Mouse (Mus musculus) forebrain, embryonic 16.5 days (tissue): Measurements from ENCODE around the gene Rab30. TPM values are rescaled to one million over a fixed set of nuclear protein-coding genes. Genes with fewer than 3 reads are reported as not detected.

Source experiments
- ATAC-seq: fragments of 200-750 bp; cut with Nextera tagmentation; 2 replicates; pipeline ENCODE4 v1.8.0; 2017; ENCODE audit warnings: mild to moderate bottlenecking, moderate library complexity
- H3K27ac ChIP-seq: fragments of 300-500 bp; sonication (generic); 2 replicates; pipeline ENCODE4 v1.5.1; 2014; ENCODE audit warnings: low read length, control low read depth
- H3K27me3 ChIP-seq: fragments of 300-500 bp; sonication (generic); replicated peaks from 2 replicates; pipeline ENCODE4 v1.6.1; 2014; ENCODE audit warnings: low read length; ENCODE audit not compliant: control insufficient read depth, insufficient read depth
- H3K36me3 ChIP-seq: fragments of 300-500 bp; sonication (generic); 2 replicates; pipeline ENCODE4 v1.6.1; 2014; ENCODE audit not compliant: control insufficient read depth, insufficient read depth
- H3K4me1 ChIP-seq: fragments of 300-500 bp; sonication (generic); replicated peaks from 2 replicates; pipeline ENCODE4 v1.6.1; 2014; ENCODE audit warnings: low read length; ENCODE audit not compliant: control insufficient read depth, insufficient read depth
- H3K4me2 ChIP-seq: fragments of 300-500 bp; sonication (generic); 2 replicates; pipeline ENCODE4 v1.6.1; 2014; ENCODE audit warnings: mild to moderate bottlenecking, low read length, control low read depth
- H3K4me3 ChIP-seq: fragments of 300-500 bp; sonication (generic); replicated peaks from 2 replicates; pipeline ENCODE4 v1.5.1; 2014; ENCODE audit warnings: mild to moderate bottlenecking, low read length, control low read depth
- H3K9ac ChIP-seq: fragments of 300-500 bp; sonication (generic); replicated peaks from 2 replicates; pipeline ENCODE4 v1.6.1; 2014; ENCODE audit warnings: low read depth, low read length, control low read depth
- H3K9me3 ChIP-seq: fragments of 300-500 bp; sonication (generic); 2 replicates; pipeline ENCODE4 v1.6.1; 2016; ENCODE audit warnings: low read length; ENCODE audit not compliant: control insufficient read depth
- WGBS: fragments of 180-500 bp; shearing (Covaris S2); extraction: QIAGEN DNeasy Blood & Tissue Kit; methylation state at CpG from one replicate; pipeline ENCODE4 v1.1.7; 2014; 5-methylcytosine and 5-hydroxymethylcytosine counted together
- polyA plus RNA-seq: library from polyadenylated mRNA; unstranded; fragments of >200 nt; fragmentation: Nextera tagmentation; extraction: Ambion mirVana; gene quantifications from 2 replicates; pipeline ENCODE4 v1.2.1, GENCODE M21; 2015

Gene Rab30
- polyA plus RNA-seq, 1 experiment from 2014 or later = 20.1 TPM

DNA sequence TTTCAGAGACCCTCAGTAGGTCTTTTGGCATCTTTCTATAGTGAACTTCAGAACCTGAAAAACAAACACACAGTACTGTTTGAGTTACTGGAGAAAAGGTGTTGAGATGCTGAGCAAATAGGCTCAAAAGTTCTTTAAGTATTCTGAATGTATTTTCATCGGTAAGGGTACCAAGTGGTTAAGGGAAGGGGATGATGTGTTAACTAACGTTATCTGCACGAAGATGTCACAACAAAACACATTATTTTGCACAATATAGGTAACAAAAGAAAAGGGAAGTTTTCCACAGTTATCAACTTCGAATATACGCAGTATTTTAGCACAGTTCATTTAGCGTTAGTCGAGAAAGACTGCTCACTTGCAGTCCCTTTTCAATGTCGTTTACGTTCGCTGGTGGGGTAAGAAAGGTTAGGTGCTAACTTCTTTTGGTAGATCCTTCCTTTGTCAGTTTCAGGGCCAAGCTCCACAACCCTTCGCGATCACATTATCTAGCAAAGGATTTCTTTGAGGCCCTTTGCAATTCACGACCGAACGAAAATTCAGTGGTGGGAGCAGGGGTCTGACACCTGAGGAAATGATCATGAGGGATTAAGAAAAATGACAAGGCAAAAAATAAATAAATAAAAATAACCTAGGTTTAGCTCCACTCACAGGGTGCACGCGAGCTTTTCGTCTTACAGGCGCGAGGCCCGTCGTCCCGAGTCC is 840 bp upstream of the Rab30 start:
- no peaks in the 10 kb centered on the region for H3K27me3 ChIP-seq
- WGBS = 1% methylated on average over 23 of the region's 23 CpGs
- H3K4me3 ChIP-seq = peak overlapping the region; percentile 95
- no peak for ATAC-seq
- H3K9ac ChIP-seq = peak overlapping the region; percentile 99
- peak overlapping the region; percentile 95 for H3K27ac ChIP-seq
- H3K9me3 ChIP-seq = no peaks in the 10 kb centered on the region
- peak overlapping the region; percentile 95 for H3K4me2 ChIP-seq
- peaks cover 29% of the 10 kb centered on the region for H3K4me1 ChIP-seq
- H3K36me3 ChIP-seq = no peaks in the 10 kb centered on the region

DNA sequence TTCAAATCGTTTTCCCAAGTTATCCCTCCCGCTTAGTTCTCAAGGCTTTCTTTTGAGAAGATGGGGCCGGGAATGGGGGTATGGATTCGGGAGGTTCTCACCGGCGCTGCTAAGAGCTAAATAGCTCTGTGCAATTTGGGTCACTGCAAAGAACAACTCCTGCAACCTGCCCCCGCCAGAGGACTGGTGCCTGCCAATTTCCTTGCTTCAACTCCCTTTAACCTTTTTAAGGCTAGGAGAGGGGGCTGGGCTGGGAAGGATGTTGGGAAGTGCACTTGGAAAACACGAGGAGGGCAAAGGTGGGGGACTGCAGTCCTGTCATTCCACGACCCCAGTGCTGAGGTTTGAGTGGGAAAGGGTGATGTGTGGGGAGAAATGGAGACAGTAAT is 452 bp downstream of the Rab30 start:
- Histone ChIP-seq H3K9ac (peak overlapping the region; percentile 99), H3K4me3 (peak overlapping the region; percentile 95), H3K9me3 (no peaks in the 10 kb centered on the region), H3K36me3 (no peaks in the 10 kb centered on the region), H3K27ac (peak overlapping the region; percentile 95), H3K27me3 (no peaks in the 10 kb centered on the region), H3K4me2 (peak overlapping the region; percentile 87), H3K4me1 (peaks cover 29% of the 10 kb centered on the region)
- peak; percentile 32 for ATAC-seq
- WGBS = under 1% methylated on average over 9 of the region's 9 CpGs

DNA sequence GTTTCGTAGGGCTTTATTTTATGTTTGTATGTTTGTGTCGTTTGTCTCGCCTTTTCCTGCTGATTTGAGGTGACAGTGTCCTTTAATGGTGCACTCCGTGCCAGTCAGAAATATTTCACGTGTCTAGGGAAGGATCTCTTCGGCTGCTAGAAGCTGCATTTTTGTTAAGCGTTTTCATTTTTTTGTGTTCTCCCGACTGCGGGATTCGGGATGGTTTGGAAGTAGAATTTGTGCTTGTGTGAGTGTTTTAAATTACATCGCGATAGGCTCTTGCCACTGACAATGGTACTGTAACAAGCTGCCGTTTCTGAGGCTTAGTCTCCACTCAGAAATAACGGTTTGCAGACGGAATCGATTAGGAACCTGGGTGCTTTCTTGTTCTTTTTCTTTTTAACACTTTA is 938 bp downstream of the Rab30 start:
- H3K9ac ChIP-seq = peak overlapping the region; percentile 99
- no peak for ATAC-seq
- H3K4me2 ChIP-seq = peak overlapping the region; percentile 87
- H3K9me3 ChIP-seq = no peaks in the 10 kb centered on the region
- 0% methylated on average over 16 of the region's 16 CpGs for WGBS
- no peaks in the 10 kb centered on the region for H3K36me3 ChIP-seq
- no peak overlapping the region; the same call in 1 of the 2 replicates for H3K27ac ChIP-seq
- H3K27me3 ChIP-seq = no peaks in the 10 kb centered on the region
- peaks cover 29% of the 10 kb centered on the region for H3K4me1 ChIP-seq
- H3K4me3 ChIP-seq = peak overlapping the region; percentile 95

DNA sequence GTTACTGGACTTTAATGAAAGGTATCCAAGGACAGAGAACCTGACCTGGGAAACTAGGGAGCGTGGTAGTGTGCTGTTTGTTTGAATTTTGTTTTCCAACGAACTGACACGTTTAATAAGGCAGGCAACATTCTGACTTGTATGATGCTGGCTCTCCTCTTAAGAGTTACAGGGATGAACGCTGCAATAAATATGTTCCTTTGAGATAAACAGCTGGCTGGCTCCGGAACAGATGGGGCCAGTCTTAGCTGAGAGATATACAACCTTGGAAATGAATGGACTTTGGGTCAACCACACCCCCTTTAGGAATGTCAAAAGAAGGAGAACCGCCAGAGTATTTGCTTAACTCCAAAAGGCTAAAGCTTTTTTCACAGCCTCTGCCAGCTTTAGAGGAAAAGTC is 1.4 kb downstream of the Rab30 start:
- Histone ChIP-seq H3K9ac (peak overlapping the region; percentile 99), H3K4me3 (peak overlapping the region; percentile 95), H3K4me2 (peak overlapping the region; percentile 87), H3K9me3 (no peaks in the 10 kb centered on the region), H3K27me3 (no peaks in the 10 kb centered on the region), H3K36me3 (no peaks in the 10 kb centered on the region), H3K27ac (no peak overlapping the region), H3K4me1 (peaks cover 29% of the 10 kb centered on the region)
- under 1% methylated on average over 6 of the region's 6 CpGs for WGBS
- ATAC-seq = no peak

DNA sequence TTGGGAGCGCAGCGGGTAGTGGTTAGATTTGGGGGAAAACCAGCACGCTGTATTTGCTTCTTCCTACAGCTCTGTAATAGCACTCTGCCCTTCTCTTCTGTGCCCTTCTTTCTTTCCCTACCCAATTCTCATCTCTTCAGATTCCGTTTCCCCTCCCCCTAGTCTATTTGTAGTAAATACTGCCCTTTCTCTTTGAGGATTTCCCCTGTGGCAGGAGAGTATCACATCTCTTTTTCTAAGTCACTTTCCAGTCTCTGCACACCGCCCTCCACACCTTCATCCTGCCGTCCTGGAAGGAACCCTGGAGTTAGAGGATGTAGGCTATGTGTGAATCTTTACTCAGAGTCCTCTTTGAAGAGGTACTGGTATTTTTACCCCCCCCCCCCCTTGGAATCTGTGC is 1.9 kb downstream of the Rab30 start:
- H3K36me3 ChIP-seq = no peaks in the 10 kb centered on the region
- H3K4me1 ChIP-seq = peaks cover 24% of the 10 kb centered on the region
- WGBS = 7% methylated on average over 6 of the region's 6 CpGs
- H3K4me3 ChIP-seq = peak overlapping the region; percentile 95
- peak overlapping the region; percentile 99; the same call in 1 of the 2 replicates for H3K9ac ChIP-seq
- ATAC-seq = no peak
- no peaks in the 10 kb centered on the region for H3K9me3 ChIP-seq
- H3K27me3 ChIP-seq = no peaks in the 10 kb centered on the region
- no peak overlapping the region for H3K27ac ChIP-seq
- H3K4me2 ChIP-seq = peak overlapping the region; percentile 87

DNA sequence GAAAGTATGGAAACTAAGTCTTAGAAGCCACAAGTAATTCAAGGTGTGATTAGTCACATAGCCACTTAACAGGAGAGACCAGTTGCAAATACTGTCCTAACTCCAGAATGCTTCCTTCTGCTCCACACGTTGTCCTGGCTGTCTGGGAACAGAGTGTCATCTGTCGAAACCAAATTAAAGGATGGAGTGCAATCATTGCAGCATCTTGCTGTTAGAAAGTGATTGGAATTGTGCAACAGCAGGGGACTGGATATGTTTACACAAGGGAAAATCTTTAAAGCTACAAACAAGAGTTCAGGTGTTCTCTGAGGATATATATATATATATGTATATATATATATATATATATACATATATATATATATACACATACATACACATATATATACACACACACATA is 9.0 kb downstream of the Rab30 start:
- H3K4me3 ChIP-seq = no peak overlapping the region
- H3K9ac ChIP-seq = no peak overlapping the region
- ATAC-seq = no peak
- H3K27ac ChIP-seq = no peak overlapping the region
- no peaks in the 10 kb centered on the region; the same call in 1 of the 2 replicates for H3K4me1 ChIP-seq
- 67% methylated on average over 2 of the region's 2 CpGs for WGBS
- no peaks in the 10 kb centered on the region for H3K27me3 ChIP-seq
- H3K4me2 ChIP-seq = no peak overlapping the region
- no peaks in the 10 kb centered on the region for H3K36me3 ChIP-seq
- no peaks in the 10 kb centered on the region for H3K9me3 ChIP-seq

DNA sequence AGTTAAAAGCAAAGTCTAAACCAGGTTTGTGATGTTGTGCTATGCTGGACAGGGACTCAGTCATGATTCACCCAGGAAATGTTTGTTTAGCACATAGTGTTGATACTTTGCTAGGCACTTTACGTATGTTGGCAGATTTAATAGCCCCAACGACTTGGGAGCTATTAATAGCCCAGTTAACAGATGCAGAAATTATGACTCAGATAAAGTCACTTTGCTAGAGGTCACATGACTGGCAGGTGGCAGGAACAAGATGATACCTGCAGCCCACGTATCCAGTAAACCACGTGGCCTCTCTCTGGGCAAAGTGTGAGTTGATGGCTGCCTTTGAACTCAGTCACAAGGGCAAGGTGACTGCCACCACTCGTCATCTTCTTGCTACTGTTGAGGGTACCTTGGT is 16.7 kb downstream of the Rab30 start:
- H3K9me3 ChIP-seq = no peaks in the 10 kb centered on the region

DNA sequence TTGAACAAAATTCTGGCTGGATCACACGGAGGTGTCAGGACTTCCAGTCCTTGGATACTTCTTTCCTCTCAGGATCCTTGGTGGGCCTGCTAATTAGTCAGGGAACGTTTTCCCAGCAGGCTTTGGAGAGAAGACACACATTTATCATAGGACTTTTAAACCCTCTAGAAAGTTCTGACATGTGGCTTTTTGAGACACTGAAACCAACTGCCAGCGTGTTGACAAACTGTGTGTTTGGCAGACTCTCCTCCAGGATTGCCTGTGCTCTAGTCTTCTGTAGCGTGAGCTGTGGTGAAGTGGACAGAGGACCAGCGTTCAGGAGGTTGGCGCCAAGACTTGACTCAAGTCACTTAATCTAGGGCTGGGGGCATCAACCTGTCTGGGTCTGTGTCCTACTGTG is 19.2 kb downstream of the Rab30 start:
- no peak overlapping the region for H3K4me2 ChIP-seq
- H3K4me1 ChIP-seq = peaks cover 2% of the 10 kb centered on the region; the same call in 1 of the 2 replicates
- no peaks in the 10 kb centered on the region for H3K9me3 ChIP-seq
- no peak overlapping the region for H3K27ac ChIP-seq
- 86% methylated on average over 6 of the region's 6 CpGs for WGBS
- no peaks in the 10 kb centered on the region for H3K36me3 ChIP-seq
- ATAC-seq = no peak
- H3K27me3 ChIP-seq = no peaks in the 10 kb centered on the region
- H3K9ac ChIP-seq = no peak overlapping the region
- H3K4me3 ChIP-seq = no peak overlapping the region

More for the DNA sequence above, 16.7 kb downstream of the Rab30 start:
- Histone ChIP-seq H3K4me1 (no peaks in the 10 kb centered on the region), H3K9ac (no peak overlapping the region), H3K4me3 (no peak overlapping the region), H3K27me3 (no peaks in the 10 kb centered on the region), H3K27ac (no peak overlapping the region), H3K4me2 (no peak overlapping the region), H3K36me3 (no peaks in the 10 kb centered on the region)
- 85% methylated on average over 5 of the region's 5 CpGs for WGBS
- no peak for ATAC-seq

DNA sequence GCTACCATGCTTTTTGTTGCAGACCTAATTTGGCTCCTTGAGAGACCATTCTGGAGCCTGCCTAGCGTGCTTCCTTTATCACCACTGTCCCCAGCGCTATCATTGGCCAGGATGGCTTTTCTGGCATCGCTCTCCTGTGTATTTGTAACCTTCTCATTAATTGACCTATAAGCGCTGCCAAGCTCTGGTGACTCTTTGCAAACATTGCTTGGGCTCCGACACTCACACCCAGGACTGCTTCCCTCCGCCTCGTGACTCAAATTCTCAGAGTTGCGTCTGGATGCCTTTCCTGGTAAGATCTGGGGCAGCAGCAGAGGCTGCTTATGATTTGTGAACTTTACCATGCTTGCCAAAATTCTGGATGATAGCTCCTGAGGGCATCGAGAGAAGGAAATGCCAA is 19.8 kb downstream of the Rab30 start:
- no peaks in the 10 kb centered on the region for H3K36me3 ChIP-seq
- no peak overlapping the region for H3K4me3 ChIP-seq
- no peak overlapping the region for H3K9ac ChIP-seq
- no peak overlapping the region for H3K27ac ChIP-seq
- no peaks in the 10 kb centered on the region for H3K9me3 ChIP-seq
- H3K4me2 ChIP-seq = no peak overlapping the region
- no peak for ATAC-seq
- WGBS = 88% methylated on average over 9 of the region's 9 CpGs
- H3K27me3 ChIP-seq = no peaks in the 10 kb centered on the region
- H3K4me1 ChIP-seq = peaks cover 7% of the 10 kb centered on the region
